Mouse (Mus musculus): ENCODE measurements around the gene Tmem164.

- TF ChIP-seq POLR2A (IDR thresholded peaks at IDR 0.05; ENCODE audit: borderline replicate concordance, control insufficient read depth, low read depth, low read length) = no peak
- TF ChIP-seq CTCF (IDR thresholded peaks at IDR 0.05; ENCODE audit: control insufficient read depth, insufficient read depth, low read length) = no peak
Observed at GRCm38 (mm10) chrX:142794069-142794610, 112.9 kb downstream of the Tmem164 start.

Measured in bone marrow, adult 2 months (tissue).